ENCODE assay signal across 8 mouse cellular contexts in genomic region chrX:136067201-136067991, GRCm38 (mm10). TPM values are rescaled to one million over a fixed set of nuclear protein-coding genes. Genes with fewer than 3 reads are reported as not detected.
DNase-seq lines count a peak whose midpoint lies in the region; ATAC-seq and TF ChIP-seq lines count a peak whose summit lies in the region.
"Not testable (repeated sequence)": the region's sequence is repeated elsewhere in the genome, so short reads cannot be mapped to it uniquely, and the experiment has no call there.

No protein-coding gene starts in this region.

- H3K27ac ChIP-seq in embryonic facial prominence, embryonic 12.5 days; heart, embryonic 13.5 days (replicated peaks); kidney, postnatal 0 days; limb, embryonic 12.5 days: not testable (repeated sequence)
- peak overlapping the region; percentile 64 for H3K27ac ChIP-seq in midbrain, embryonic 12.5 days (replicated peaks)

- H3K9ac ChIP-seq in embryonic facial prominence, embryonic 12.5 days = peak overlapping the region; percentile 27; the same call in 1 of the 2 replicates
- not testable (repeated sequence) for H3K9ac ChIP-seq in heart, embryonic 13.5 days; kidney, postnatal 0 days (ENCODE audit: low read depth, low read length)
- peak overlapping the region; percentile 53 for H3K9ac ChIP-seq in limb, embryonic 12.5 days (replicated peaks)
- H3K9ac ChIP-seq in midbrain, embryonic 12.5 days (replicated peaks) = peak overlapping the region; percentile 54

- WGBS in embryonic facial prominence, embryonic 12.5 days = 26% methylated on average over 9 of the region's 48 CpGs
- WGBS in heart, embryonic 13.5 days = 20% methylated on average over 14 of the region's 48 CpGs
- WGBS in kidney, postnatal 0 days = 37% methylated on average over 12 of the region's 48 CpGs
- WGBS in limb, embryonic 12.5 days = 23% methylated on average over 2 of the region's 48 CpGs
- 31% methylated on average over 17 of the region's 48 CpGs for WGBS in midbrain, embryonic 12.5 days

- H3K27me3 ChIP-seq in embryonic facial prominence, embryonic 12.5 days; heart, embryonic 13.5 days (replicated peaks); kidney, postnatal 0 days (ENCODE audit: insufficient read depth, low read length); limb, embryonic 12.5 days; midbrain, embryonic 12.5 days: not testable (repeated sequence)

- H3K4me2 ChIP-seq in embryonic facial prominence, embryonic 12.5 days (replicated peaks) = peak overlapping the region; percentile 41
- peak overlapping the region; percentile 62 for H3K4me2 ChIP-seq in heart, embryonic 13.5 days
- H3K4me2 ChIP-seq in kidney, postnatal 0 days (ENCODE audit: low read length) = peak overlapping the region; percentile 32
- H3K4me2 ChIP-seq in limb, embryonic 12.5 days = peak overlapping the region; percentile 50
- peak overlapping the region; percentile 42 for H3K4me2 ChIP-seq in midbrain, embryonic 12.5 days (replicated peaks)

- DNase-seq in CD4-positive, CD25-positive, alpha-beta regulatory T cell, adult 2 months (ENCODE audit: low read depth, low spot score) = peak; percentile 0
- peak; percentile 62 for DNase-seq in kidney, postnatal 0 days (ENCODE audit: low spot score)
- DNase-seq in right cerebral cortex, postnatal 25 days = peak; percentile 5

- not testable (repeated sequence) for H3K4me1 ChIP-seq in embryonic facial prominence, embryonic 12.5 days; heart, embryonic 13.5 days; kidney, postnatal 0 days (replicated peaks; ENCODE audit: insufficient read depth, low read length); limb, embryonic 12.5 days (replicated peaks); midbrain, embryonic 12.5 days

- not testable (repeated sequence) for H3K9me3 ChIP-seq in embryonic facial prominence, embryonic 12.5 days; heart, embryonic 13.5 days; kidney, postnatal 0 days (replicated peaks; ENCODE audit: low read length); limb, embryonic 12.5 days; midbrain, embryonic 12.5 days

- TF ChIP-seq CTCF in kidney, postnatal 0 days (IDR thresholded peaks at IDR 0.05; ENCODE audit: low read depth) = peak; percentile 39; the same call in 1 of the 2 replicates

- peak overlapping the region; percentile 39 for H3K4me3 ChIP-seq in embryonic facial prominence, embryonic 12.5 days
- peak overlapping the region; percentile 43 for H3K4me3 ChIP-seq in heart, embryonic 13.5 days
- H3K4me3 ChIP-seq in kidney, postnatal 0 days (replicated peaks; ENCODE audit: low read depth, low read length) = peak overlapping the region; percentile 16; the same call in 1 of the 2 replicates
- peak overlapping the region; percentile 45 for H3K4me3 ChIP-seq in limb, embryonic 12.5 days (replicated peaks)
- H3K4me3 ChIP-seq in midbrain, embryonic 12.5 days = peak overlapping the region; percentile 49

- H3K36me3 ChIP-seq in embryonic facial prominence, embryonic 12.5 days; heart, embryonic 13.5 days; kidney, postnatal 0 days (ENCODE audit: insufficient read depth, low read length); limb, embryonic 12.5 days; midbrain, embryonic 12.5 days: not testable (repeated sequence)

- ATAC-seq in cerebellum, adult (ENCODE audit: insufficient number of reproducible peaks, low FRiP score, low TSS enrichment) = 0 out of 2 replicates have a peak, but pooled peaks have one; percentile 22
- ATAC-seq in embryonic facial prominence, embryonic 12.5 days (ENCODE audit: insufficient number of reproducible peaks, insufficient read depth, low FRiP score, low TSS enrichment) = peak; percentile 79
- not testable (repeated sequence) for ATAC-seq in heart, embryonic 13.5 days (ENCODE audit: extremely low read depth, insufficient number of reproducible peaks, low FRiP score, low TSS enrichment)
- peak; percentile 47; the same call in 1 of the 2 replicates for ATAC-seq in kidney, postnatal 0 days (replicated peaks; ENCODE audit: low FRiP score, low read depth)
- ATAC-seq in limb, embryonic 12.5 days (ENCODE audit: insufficient number of reproducible peaks, insufficient read depth, low FRiP score, low TSS enrichment, low read depth) = peak; percentile 74
- peak; percentile 82 for ATAC-seq in midbrain, embryonic 12.5 days (ENCODE audit: low FRiP score, low read depth)

RNA-seq across cellular contexts. Expression of gene Bex2, which starts 0.6 kb away (rescaled TPM):
- polyA plus RNA-seq in embryonic facial prominence, embryonic 12.5 days (2016; fragmentation: Nextera tagmentation; extraction: Ambion mirVana) = 192 and 203 TPM in 2 replicates
- polyA plus RNA-seq in heart, embryonic 13.5 days (2015; fragmentation: Nextera tagmentation; extraction: Ambion mirVana) = 34.0 and 40.3 TPM in 2 replicates
- polyA plus RNA-seq in kidney, postnatal 0 days (2015; fragmentation: Nextera tagmentation; extraction: Ambion mirVana) = 74.9 and 76.2 TPM in 2 replicates
- 218 and 236 TPM in 2 replicates for polyA plus RNA-seq in limb, embryonic 12.5 days (2016; fragmentation: Nextera tagmentation; extraction: Ambion mirVana)
- polyA plus RNA-seq in midbrain, embryonic 12.5 days (2016; fragmentation: Nextera tagmentation; extraction: Ambion mirVana) = 364 and 366 TPM in 2 replicates

RNA-seq across cellular contexts. Expression of gene Nxf3, which starts 17.7 kb away (rescaled TPM):
- polyA plus RNA-seq in embryonic facial prominence, embryonic 12.5 days (2016; fragmentation: Nextera tagmentation; extraction: Ambion mirVana) = 0.10 TPM in 1 of 2 replicates, not detected in the other
- 0.34 and 0.62 TPM in 2 replicates for polyA plus RNA-seq in heart, embryonic 13.5 days (2015; fragmentation: Nextera tagmentation; extraction: Ambion mirVana)
- polyA plus RNA-seq in kidney, postnatal 0 days (2015; fragmentation: Nextera tagmentation; extraction: Ambion mirVana) = 0.04 TPM in 1 of 2 replicates, not detected in the other
- not detected in 2 replicates for polyA plus RNA-seq in limb, embryonic 12.5 days (2016; fragmentation: Nextera tagmentation; extraction: Ambion mirVana)
- not detected in 2 replicates for polyA plus RNA-seq in midbrain, embryonic 12.5 days (2016; fragmentation: Nextera tagmentation; extraction: Ambion mirVana)

RNA-seq across cellular contexts. Expression of gene Arxes1, which starts 34.2 kb away (rescaled TPM):
- 46.1 and 49.2 TPM in 2 replicates for polyA plus RNA-seq in embryonic facial prominence, embryonic 12.5 days (2016; fragmentation: Nextera tagmentation; extraction: Ambion mirVana)
- polyA plus RNA-seq in heart, embryonic 13.5 days (2015; fragmentation: Nextera tagmentation; extraction: Ambion mirVana) = 29.2 and 29.5 TPM in 2 replicates
- 24.6 and 25.5 TPM in 2 replicates for polyA plus RNA-seq in kidney, postnatal 0 days (2015; fragmentation: Nextera tagmentation; extraction: Ambion mirVana)
- 49.8 and 50.9 TPM in 2 replicates for polyA plus RNA-seq in limb, embryonic 12.5 days (2016; fragmentation: Nextera tagmentation; extraction: Ambion mirVana)
- 51.9 and 53.3 TPM in 2 replicates for polyA plus RNA-seq in midbrain, embryonic 12.5 days (2016; fragmentation: Nextera tagmentation; extraction: Ambion mirVana)

Comparison
In these comparisons a context has a peak if more than half of its experiments do, and no peak if none do; other contexts are left out.
1. DNase-seq: peak in every context shown above with its lines; median percentile 62 in kidney, postnatal 0 days; 5 in right cerebral cortex, postnatal 25 days; 0 in CD4-positive, CD25-positive, alpha-beta regulatory T cell, adult 2 months.